Mouse (Mus musculus): ENCODE measurements at regions not wholly inside any gene's neighbourhood (a gene's known extent, or its start where the extent isn't known, plus 50 kb on each side); places are given as distances from the start of the nearest gene placed in this dataset.

GRCm38 (mm10) chr16:25088649-25089019, 198.0 kb upstream of the Tprg start:
- no peak for DNase-seq

DNA sequence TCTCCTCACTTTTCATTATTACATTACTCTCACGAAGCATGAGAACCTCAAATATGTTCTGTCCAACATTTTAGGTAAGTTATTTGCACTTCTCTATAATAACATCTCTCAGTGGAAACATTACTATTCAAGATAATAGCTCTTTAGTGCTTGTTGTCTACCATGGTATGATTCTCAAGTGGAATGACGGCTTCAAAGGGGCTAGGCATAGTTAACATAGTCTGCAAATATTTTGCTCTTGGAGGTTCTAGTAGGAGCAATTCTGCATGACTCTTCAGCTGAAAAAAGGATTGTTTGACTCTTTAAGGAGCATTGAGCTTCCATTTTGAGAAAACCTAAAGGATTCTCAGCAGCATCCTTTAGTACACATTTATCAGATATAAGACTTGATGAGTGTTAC, 182.5 kb upstream of the Tprg start:
- no peak for DNase-seq

GRCm38 (mm10) chr16:25104603-25105002, 182.0 kb upstream of the Tprg start:
- DNase-seq: no peak

DNA sequence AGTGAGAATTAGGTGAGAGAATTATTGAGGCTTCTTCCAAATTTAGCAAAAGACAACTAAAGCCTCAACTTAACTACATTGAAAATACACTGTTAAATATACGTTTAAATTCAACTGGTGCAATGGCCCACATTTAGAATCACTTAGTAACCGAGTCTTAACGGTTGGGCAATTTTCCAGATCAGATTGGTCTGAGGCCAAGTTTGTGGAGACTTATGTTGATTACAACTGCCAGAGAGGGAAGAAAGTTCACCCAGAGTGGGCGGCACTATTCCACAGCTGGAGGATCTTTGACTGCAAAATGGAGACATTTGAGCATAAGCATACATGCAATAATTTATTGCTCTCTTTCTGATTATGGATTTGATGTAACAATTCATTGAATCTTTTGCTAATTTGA, 146.5 kb upstream of the Tprg start:
- DNase-seq: peak; percentile 45 to 56

DNA sequence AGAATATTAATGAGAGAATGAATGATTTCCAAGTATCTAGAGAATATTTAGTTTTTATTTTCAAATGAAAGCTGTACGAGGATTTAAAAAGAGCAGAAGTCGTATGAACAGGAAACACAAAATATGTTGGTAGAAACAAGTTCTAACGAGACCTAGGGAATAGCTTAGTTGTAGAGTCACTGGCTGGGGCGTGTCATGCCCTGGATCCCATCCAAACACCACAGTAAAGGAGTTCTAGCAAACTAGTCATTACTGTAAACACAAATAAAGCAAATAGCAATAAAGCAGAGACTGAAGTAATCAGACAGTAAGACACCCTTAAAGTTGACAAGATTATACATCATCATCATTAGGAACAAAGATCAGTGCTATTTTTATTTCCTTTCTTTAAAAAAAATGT, 139.1 kb upstream of the Tprg start:
- DNase-seq: no peak

- DNase-seq: no peak
These were observed 137.4 kb upstream of the Tprg start for GRCm38 (mm10) chr16:25149186-25149585.

- DNase-seq: no peak
These were observed 109.7 kb upstream of the Tprg start for GRCm38 (mm10) chr16:25176870-25177269.

DNA sequence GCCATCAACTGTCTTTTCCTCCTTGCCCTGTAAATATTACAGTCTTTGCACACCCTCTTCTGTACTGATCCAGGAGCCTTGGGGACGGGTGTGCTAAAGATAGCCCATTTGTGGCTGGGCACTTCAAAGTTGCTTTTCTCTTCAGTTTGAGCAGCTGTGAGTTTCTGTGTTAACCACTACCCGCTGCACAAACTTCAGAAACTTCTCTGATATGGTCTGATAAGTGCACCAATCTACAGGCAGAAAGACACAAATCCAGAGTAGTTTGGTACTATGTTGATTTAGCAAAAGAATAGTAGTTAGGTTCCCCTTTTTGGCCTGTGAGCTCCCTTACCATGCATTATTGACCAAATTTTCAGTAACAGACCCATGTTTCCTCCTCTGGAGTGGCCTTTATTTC, 108.6 kb upstream of the Tprg start:
- DNase-seq: no peak

DNA sequence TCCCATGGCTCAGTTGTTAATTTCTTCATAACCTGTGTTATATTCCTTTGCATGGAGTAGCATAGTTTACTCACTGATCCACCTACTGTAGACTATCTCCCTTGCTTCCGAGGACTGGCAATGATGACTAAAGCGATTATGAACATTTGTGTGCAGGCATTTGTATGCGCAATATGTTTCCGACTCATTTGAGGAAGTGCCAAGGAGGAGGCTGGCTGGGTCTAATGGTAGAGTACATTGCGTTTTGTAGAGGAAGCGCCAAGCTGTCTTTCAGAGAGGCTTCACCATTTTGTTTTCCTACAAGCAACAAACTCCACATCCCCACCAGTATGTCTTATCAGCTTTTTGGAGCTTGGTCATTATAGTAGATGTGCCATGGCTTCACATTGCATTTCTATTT, 104.7 kb upstream of the Tprg start:
- DNase-seq: no peak

GRCm38 (mm10) chr16:25197079-25197478, 89.5 kb upstream of the Tprg start:
- no peak for DNase-seq

- DNase-seq: no peak
These were observed 87.8 kb upstream of the Tprg start for GRCm38 (mm10) chr16:25198844-25199243.

DNA sequence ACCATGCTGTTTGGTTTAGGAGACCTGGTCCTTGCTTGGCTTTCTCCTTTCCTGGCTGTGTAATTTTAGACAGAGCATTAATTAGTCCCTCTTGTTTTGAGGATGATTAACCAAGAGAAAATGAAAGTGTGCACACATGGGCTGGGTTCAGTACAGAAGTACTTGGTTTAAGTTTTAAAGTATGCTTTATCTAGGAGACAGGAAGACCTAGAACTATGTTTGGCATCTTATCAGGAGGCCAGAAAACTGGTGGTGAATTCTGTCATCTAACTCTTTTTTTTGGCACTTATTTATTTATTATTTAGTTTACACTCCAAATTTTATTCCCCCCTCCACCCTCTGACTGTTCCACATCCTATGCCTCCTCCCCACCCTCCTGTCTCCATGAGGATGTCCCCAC, 86.6 kb upstream of the Tprg start:
- no peak for DNase-seq

DNA sequence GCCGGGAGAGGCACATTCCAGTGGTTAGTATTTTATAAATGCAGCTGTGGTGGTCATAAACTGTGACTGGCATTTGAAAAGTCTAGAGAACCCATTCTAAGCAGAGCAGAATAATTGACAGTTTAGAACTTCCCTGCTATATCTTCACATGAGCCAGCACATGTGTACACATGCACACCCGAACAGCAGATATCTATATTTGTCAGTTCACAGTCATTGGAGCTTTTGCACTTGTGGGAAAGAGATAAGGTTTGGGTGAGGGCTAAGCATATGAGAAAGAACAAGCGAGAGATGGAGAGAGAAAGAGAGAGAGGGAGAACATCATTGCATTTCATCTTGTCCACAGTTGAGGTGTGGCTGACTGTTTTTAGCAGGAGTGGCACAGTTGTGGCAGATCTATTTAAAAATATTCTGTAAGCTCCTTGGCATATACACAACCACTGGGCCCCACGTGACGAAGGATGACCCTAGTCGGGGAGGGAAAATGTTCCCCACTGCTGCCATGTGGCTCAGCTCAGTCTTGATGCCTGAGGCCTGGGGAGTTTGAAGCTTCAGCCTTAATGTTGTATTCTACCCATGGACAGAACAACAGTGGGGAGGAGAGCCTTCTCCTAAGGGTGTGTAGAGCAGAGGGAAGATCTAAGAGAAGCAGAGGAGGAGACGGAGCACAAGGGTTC, 85.4 kb upstream of the Tprg start:
- DNase-seq: no peak

DNA sequence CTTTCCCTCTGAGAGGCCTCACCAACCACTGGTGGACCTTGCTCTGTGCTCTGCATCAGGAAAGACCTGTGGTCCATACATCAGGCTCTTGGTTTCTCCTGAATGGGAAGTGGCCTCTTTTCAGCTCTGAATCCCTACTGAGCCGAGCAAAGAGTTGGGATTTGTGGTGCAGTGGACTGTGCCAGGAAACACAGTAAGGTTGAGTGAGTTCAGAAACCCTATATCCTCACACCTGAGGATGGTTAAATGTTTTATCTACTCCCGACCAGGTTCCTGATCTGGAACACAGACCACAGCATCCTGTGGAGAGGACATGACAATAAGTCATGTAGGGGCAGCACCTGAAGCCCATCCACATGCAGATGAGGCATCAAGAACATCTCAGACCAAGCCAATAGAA, 73.4 kb upstream of the Tprg start:
- no peak for DNase-seq

DNA sequence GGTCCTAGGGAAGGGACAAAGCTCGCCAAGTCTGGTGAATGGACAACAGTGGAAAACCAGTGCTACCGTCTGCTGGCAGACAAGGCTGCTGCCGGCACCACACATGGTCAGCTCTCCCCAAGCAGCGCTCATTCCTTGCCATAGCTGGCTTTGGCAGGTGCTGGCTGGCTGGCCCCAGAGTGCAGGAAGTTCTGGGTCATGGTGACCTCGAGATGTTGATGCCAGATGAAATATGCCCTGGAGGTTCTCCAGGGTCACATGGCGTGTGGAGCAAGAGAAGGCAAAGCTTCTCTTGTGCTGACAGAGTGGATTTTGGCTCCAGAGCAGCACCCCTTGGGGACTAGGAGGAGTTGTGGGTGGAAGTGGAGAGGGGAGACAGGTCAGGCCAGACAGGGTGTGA, 66.1 kb upstream of the Tprg start:
- DNase-seq: peak; percentile 44 to 69

GRCm38 (mm10) chr16:25224801-25225200, 61.8 kb upstream of the Tprg start:
- no peak for DNase-seq

All from kidney, adult 8-10 months (tissue).